Mouse (Mus musculus) spleen, adult 18-20 months (tissue): ENCODE results near the gene Opa3.
"Not testable (repeated sequence)": the region's sequence is repeated elsewhere in the genome, so short reads cannot be mapped to it uniquely, and the experiment has no call there.

Source experiments
- DNase-seq, 2 experiments: peaks; one replicate each; pipeline ENCODE4 v3.0.0; 2022; ENCODE audit warnings: mixed read lengths in 2 of 2

Gene Opa3

GRCm38 (mm10) chr7:19247511-19247910 is 19.4 kb downstream of the Opa3 start:
- DNase-seq: no peak

- DNase-seq: no peak
These were observed 23.9 kb downstream of the Opa3 start for GRCm38 (mm10) chr7:19252078-19252477.

- no peak for DNase-seq
These were observed 25.3 kb downstream of the Opa3 start for GRCm38 (mm10) chr7:19253437-19253836.

- no peak for DNase-seq
These were observed 27.3 kb downstream of the Opa3 start for GRCm38 (mm10) chr7:19255395-19255794.

- no peak for DNase-seq
These were observed 28.4 kb downstream of the Opa3 start for GRCm38 (mm10) chr7:19256567-19256966.

- DNase-seq: no peak
These were observed 29.4 kb downstream of the Opa3 start for GRCm38 (mm10) chr7:19257390-19258022.

- no peak for DNase-seq
These were observed 30.2 kb downstream of the Opa3 start for GRCm38 (mm10) chr7:19258336-19258735.

GRCm38 (mm10) chr7:19265147-19265546 is 37.0 kb downstream of the Opa3 start:
- no peak for DNase-seq

GRCm38 (mm10) chr7:19265928-19266822 is 38.0 kb downstream of the Opa3 start:
- peak; percentile 72 to 79 for DNase-seq

- DNase-seq: no peak
These were observed 38.9 kb downstream of the Opa3 start for GRCm38 (mm10) chr7:19267051-19267450.

- no peak for DNase-seq
These were observed 41.0 kb downstream of the Opa3 start for GRCm38 (mm10) chr7:19268993-19269681.

GRCm38 (mm10) chr7:19269721-19270441 is 41.7 kb downstream of the Opa3 start:
- DNase-seq: peak; percentile 62 to 63

- DNase-seq: peak; percentile 45 to 49
These were observed 42.5 kb downstream of the Opa3 start for GRCm38 (mm10) chr7:19270509-19271237.

- DNase-seq: peak; percentile 77 to 81
These were observed 43.4 kb downstream of the Opa3 start, which contains the start of gene Vasp for GRCm38 (mm10) chr7:19271238-19272172. Gene Vasp, minus strand, starts transcription at chr7:19271817.

- peak; percentile 81 to 88 for DNase-seq
These were observed 44.1 kb downstream of the Opa3 start for GRCm38 (mm10) chr7:19272173-19272764.

- DNase-seq: no peak
These were observed 48.1 kb downstream of the Opa3 start for GRCm38 (mm10) chr7:19276253-19276652.

- no peak for DNase-seq
These were observed 50.9 kb downstream of the Opa3 start for GRCm38 (mm10) chr7:19279052-19279451.

- DNase-seq: no peak
These were observed 51.5 kb downstream of the Opa3 start, which contains the start of gene Ppm1n for GRCm38 (mm10) chr7:19279581-19280114. Gene Ppm1n, minus strand, starts transcription at chr7:19280064.

GRCm38 (mm10) chr7:19281680-19282304 is 53.7 kb downstream of the Opa3 start:
- DNase-seq: not testable (repeated sequence)
